Mouse (Mus musculus) myocyte (in vitro differentiated cells): ENCODE data around the gene Gm826.

Experiments used
- MYOG ChIP-seq, 3 experiments: IDR thresholded peaks; one replicate each; pipeline ENCODE4 v1.6.1; 2011; ENCODE audit warnings: control low read depth in 2 of 3, low read depth in 2 of 3, mild to moderate bottlenecking in 2 of 3; ENCODE audit not compliant: insufficient read length in 2 of 3, control insufficient read depth in 1 of 3, insufficient read depth in 1 of 3
- POLR2A ChIP-seq: IDR thresholded peaks from one replicate; pipeline ENCODE4 v1.6.1; 2011; ENCODE audit warnings: low read depth, mild to moderate bottlenecking, control low read depth, moderate library complexity; ENCODE audit not compliant: insufficient read length
- POLR2AphosphoS2 ChIP-seq: IDR thresholded peaks from one replicate; pipeline ENCODE4 v1.6.1; 2011; ENCODE audit warnings: low read depth, control low read depth; ENCODE audit not compliant: insufficient read length
- TCF12 ChIP-seq: IDR thresholded peaks from one replicate; pipeline ENCODE4 v1.6.1; 2011; ENCODE audit warnings: mild to moderate bottlenecking, control low read depth; ENCODE audit not compliant: poor library complexity, insufficient read depth, severe bottlenecking
- USF1 ChIP-seq: IDR thresholded peaks from one replicate; pipeline ENCODE4 v1.6.1; 2011; ENCODE audit warnings: low read depth, mild to moderate bottlenecking, control low read depth, moderate library complexity

- no peak for TF ChIP-seq POLR2AphosphoS2
- TF ChIP-seq POLR2A: no peak
- TF ChIP-seq TCF12: no peak
- no peak for TF ChIP-seq USF1
- no peak for TF ChIP-seq MYOG (IDR thresholded peaks at IDR 0.05; ENCODE audit: control insufficient read depth in 1 of 3, insufficient read depth in 1 of 3, insufficient read length in 2 of 3, low read depth in 2 of 3)
Measured at GRCm38 (mm10) chr2:160302013-160302412, 31.9 kb downstream of the Gm826 start.
